Mouse (Mus musculus) testis, adult 2 months (tissue): ENCODE results near the gene Methig1.

ENCODE experiments used
- CTCF ChIP-seq: fragments of 200-500 bp; IDR thresholded peaks from 2 replicates; pipeline ENCODE4 v1.5.1; 2012; ENCODE audit warnings: low read depth, mild to moderate bottlenecking, inconsistent platforms, low read length, moderate library complexity; ENCODE audit not compliant: control insufficient read depth, insufficient read depth, insufficient replicate concordance
- POLR2A ChIP-seq: fragments of 200-500 bp; IDR thresholded peaks from 2 replicates; pipeline ENCODE4 v1.6.1; 2012; ENCODE audit warnings: low read depth, mild to moderate bottlenecking, inconsistent platforms, low read length, moderate library complexity; ENCODE audit not compliant: control insufficient read depth

DNA sequence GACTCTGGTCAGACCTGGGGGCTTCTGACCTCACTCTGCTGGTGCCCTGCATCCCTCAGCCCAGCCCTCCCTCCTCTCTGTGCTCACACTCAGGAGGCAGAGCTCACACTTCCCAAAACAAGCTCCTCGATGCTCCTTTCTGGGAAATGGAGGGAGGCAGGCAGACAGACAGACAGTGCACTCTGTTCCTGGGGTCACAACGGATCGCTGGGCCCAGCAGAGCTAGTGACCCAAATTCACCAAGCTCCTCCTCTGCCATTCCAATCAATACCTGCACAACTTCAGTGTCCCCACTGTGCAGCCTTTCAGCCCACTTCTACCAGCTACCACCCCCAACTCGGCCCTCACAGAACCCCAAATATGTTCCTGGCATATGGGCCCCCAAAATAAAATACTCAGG lies 48.9 kb downstream of the Methig1 start:
- TF ChIP-seq CTCF, result no peak
- TF ChIP-seq POLR2A, result no peak
